Mouse (Mus musculus) megakaryocyte-erythroid progenitor cell, adult 5-6 weeks (primary cell): Measurements from ENCODE around the gene Gm11985. TPM values are rescaled to one million over a fixed set of nuclear protein-coding genes. Genes with fewer than 3 reads are reported as not detected.

Source experiments
- ATAC-seq: replicated peaks from 2 replicates; pipeline ENCODE4 v1.8.0; 2016; ENCODE audit warnings: mild to moderate bottlenecking, inconsistent platforms; ENCODE audit not compliant: severe bottlenecking, poor library complexity, low FRiP score, low TSS enrichment
- total RNA-seq, 2 experiments: library from RNA; stranded (forward) in 1 of 2; stranded (reverse) in 1 of 2; fragments of 200-1000, 215-1000 nt in 1 of 2; fragments of >200 nt in 1 of 2; fragmentation: Nextera tagmentation in 1 of 2; gene quantifications; 2 replicates each; pipeline ENCODE4 v1.2.3; 2014 to 2017

Gene Gm11985
- total RNA-seq, 2 experiments from 2014 or later = not detected

GRCm38 (mm10) chr11:7203846-7204245 is 15.5 kb upstream of the Gm11985 start:
- ATAC-seq = no peak

GRCm38 (mm10) chr11:7202206-7202605 is 13.8 kb upstream of the Gm11985 start:
- ATAC-seq = no peak

- ATAC-seq = no peak
Measured at GRCm38 (mm10) chr11:7200393-7200783, 12.0 kb upstream of the Gm11985 start.

GRCm38 (mm10) chr11:7199736-7200392 is 11.5 kb upstream of the Gm11985 start:
- ATAC-seq = no peak

GRCm38 (mm10) chr11:7198481-7199256 is 10.3 kb upstream of the Gm11985 start:
- ATAC-seq = no peak

- ATAC-seq = no peak
Measured at GRCm38 (mm10) chr11:7198006-7198405, 9.6 kb upstream of the Gm11985 start.

- ATAC-seq = no peak
Measured at GRCm38 (mm10) chr11:7197491-7197941, 9.1 kb upstream of the Gm11985 start, which contains the start of gene Igfbp1. Gene Igfbp1 (plus strand): TSS chr11:7197782.

GRCm38 (mm10) chr11:7195312-7195685 is 6.9 kb upstream of the Gm11985 start:
- no peak for ATAC-seq

GRCm38 (mm10) chr11:7194432-7195311 is 6.3 kb upstream of the Gm11985 start:
- no peak for ATAC-seq

- no peak for ATAC-seq
Measured at GRCm38 (mm10) chr11:7193134-7193533, 4.8 kb upstream of the Gm11985 start.

GRCm38 (mm10) chr11:7192710-7193109 is 4.3 kb upstream of the Gm11985 start:
- ATAC-seq = no peak

- no peak for ATAC-seq
Measured at GRCm38 (mm10) chr11:7187472-7187871, 897 bp downstream of the Gm11985 start.

GRCm38 (mm10) chr11:7184420-7184819 is 3.9 kb downstream of the Gm11985 start:
- no peak for ATAC-seq

GRCm38 (mm10) chr11:7182409-7183042 is 5.8 kb downstream of the Gm11985 start:
- ATAC-seq = no peak

GRCm38 (mm10) chr11:7179276-7179675 is 9.1 kb downstream of the Gm11985 start:
- ATAC-seq = no peak

GRCm38 (mm10) chr11:7178724-7179123 is 9.6 kb downstream of the Gm11985 start:
- ATAC-seq = no peak

- ATAC-seq = no peak
Measured at GRCm38 (mm10) chr11:7173664-7174063, 14.7 kb downstream of the Gm11985 start.

GRCm38 (mm10) chr11:7169645-7170044 is 18.7 kb downstream of the Gm11985 start:
- no peak for ATAC-seq

GRCm38 (mm10) chr11:7164416-7164815 is 24.0 kb downstream of the Gm11985 start:
- no peak for ATAC-seq
